Mouse (Mus musculus) retina, adult 2 months (tissue): Measurements from ENCODE around the gene Gm21992.

Experiments used
- DNase-seq: peaks from one replicate; pipeline ENCODE4 v3.0.0-alpha.2; 2012; ENCODE audit warnings: low read depth, low spot score

Gm21992 gene

GRCm38 (mm10) chr19:4811063-4811908 is at the start of gene Gm21992, which contains the start of gene Rbm14:
Gene Gm21992, minus strand, starts transcription at chr19:4811612.
Gene Rbm14, minus strand, starts transcription at chr19:4811634.
- DNase-seq, result peak; percentile 97

- no peak for DNase-seq
Measured at GRCm38 (mm10) chr19:4859081-4859480, 47.7 kb upstream of the Gm21992 start.

DNA sequence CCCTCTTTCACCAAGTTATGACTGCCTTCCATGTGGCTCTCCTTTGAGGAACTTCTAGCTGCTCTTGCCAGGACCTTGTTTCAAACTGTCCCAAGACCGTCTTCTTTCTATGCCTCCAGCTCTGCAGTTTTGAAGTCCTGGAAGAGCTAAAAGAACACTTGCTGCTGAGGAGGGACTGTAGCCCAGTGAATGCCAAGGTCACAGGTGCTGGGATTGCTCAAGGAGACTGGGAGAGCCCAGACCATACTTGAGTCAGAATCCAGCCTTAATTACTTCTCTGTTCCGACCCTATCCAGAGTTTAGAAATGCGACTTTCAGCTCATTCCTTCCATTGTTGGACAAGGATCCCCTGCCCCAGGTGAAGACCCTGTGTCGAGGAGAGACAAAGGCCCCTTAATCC is 44.5 kb upstream of the Gm21992 start:
- no peak for DNase-seq

DNA sequence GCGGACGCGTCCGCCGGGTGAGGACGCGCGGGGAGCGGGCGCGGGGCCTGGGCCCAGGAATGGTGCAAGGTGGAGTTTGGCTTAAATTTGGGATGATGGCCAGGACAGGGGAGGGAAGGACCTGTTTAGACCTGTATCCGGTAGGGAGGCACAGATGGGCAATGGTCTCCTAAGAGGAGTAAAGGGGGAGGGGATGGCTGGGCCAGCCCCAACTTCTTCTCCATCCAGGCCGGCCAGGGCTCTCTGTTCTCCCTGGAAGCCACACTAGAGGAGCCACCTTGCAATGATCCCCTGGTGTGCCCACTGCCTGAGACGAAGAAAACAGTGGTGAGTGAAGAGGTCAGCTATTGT is 44.0 kb upstream of the Gm21992 start:
- DNase-seq, result no peak

- peak; percentile 85 for DNase-seq
Measured at GRCm38 (mm10) chr19:4854552-4855469, 43.4 kb upstream of the Gm21992 start, which contains the start of gene Ctsf. Gene Ctsf, plus strand, starts transcription at chr19:4855130.

DNA sequence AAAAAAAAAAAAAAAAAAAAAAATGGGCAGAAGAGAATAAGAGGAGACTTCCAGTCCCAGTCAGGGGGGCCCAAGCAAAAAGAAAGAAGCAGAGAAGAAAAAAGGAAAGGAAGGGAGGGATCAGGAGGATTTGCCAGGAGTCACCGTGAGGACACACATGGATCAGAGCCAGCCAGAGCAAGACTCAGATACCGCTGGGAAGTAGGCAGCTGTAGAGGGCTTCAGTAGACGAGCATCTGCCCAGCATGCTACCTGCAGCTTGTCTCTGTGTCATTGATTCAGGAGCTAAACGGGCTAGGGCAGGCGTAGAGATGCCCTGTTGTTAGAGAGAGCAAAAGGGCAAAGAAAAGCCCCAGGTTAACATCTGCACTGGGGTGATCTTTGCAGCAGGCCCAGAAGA is 38.9 kb upstream of the Gm21992 start:
- DNase-seq, result no peak

- no peak for DNase-seq
Measured at GRCm38 (mm10) chr19:4849800-4850199, 38.4 kb upstream of the Gm21992 start.

DNA sequence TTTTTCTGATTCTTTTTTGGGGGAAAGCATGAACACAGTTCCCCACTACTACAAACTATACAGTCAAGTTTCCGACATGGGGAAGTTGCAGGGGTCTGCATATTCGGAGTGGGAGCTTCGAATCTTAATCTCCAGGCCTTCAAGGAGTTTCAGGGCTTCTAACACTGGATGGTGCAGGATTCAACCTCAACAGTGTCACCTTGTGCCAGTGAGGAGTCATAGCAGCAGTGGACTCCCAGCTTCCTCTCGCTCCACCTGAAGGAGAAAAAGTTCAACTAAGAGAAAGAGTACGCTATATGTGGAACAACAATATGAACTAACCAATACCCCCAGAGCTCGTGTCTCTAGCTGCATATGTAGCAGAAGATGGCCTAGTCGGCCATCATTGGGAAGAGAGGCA is 36.1 kb upstream of the Gm21992 start:
- no peak for DNase-seq

GRCm38 (mm10) chr19:4845846-4846245 is 34.4 kb upstream of the Gm21992 start:
- no peak for DNase-seq

- no peak for DNase-seq
Measured at GRCm38 (mm10) chr19:4842611-4843010, 31.2 kb upstream of the Gm21992 start.

DNA sequence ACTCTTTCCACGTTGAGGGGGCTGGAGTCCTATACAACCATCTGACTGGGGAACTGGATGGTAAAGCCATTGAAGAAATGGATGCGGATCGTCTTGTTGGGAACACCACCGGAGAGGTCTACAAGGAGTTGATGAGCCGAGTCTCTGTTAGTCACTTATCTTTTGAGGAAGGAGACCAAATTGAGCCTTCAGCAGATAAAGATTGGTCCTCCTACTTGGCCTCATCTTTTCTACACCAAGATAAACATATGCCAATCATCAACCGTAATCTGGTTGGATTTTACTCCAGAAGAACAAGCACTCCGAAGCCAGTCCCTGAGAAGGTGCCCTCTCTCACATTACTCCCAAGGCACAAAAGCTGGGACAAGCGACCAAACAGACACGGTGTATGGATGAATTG is 29.4 kb upstream of the Gm21992 start:
- DNase-seq, result no peak

DNA sequence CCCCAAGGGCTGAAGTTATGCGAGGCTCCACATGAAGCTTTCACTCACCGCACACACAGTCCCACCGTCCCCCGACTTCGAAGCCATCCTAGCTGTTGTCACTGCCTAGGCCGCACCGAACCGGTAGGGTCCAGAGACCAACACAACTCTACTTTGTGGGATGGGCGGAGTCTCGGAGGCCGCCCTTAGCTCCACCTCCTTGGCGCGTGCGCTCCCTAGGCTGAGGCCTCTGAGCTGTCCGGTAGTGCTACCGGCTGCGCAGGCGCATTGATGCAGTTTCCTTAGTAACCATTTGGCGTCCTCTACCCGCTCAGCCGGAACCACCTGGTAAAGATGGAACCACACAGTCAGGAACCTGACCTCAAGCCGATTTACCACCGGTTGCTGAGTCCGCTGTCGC is 27.7 kb upstream of the Gm21992 start, which contains the start of the genes Ccs and Ccdc87:
Gene Ccs (minus strand): TSS at position 184 of the 400 bp plus-strand sequence.
Gene Ccdc87 (plus strand): TSS at position 218 of the 400 bp plus-strand sequence.
- peak; percentile 87 for DNase-seq

GRCm38 (mm10) chr19:4838526-4839140 is 27.2 kb upstream of the Gm21992 start:
- no peak for DNase-seq

DNA sequence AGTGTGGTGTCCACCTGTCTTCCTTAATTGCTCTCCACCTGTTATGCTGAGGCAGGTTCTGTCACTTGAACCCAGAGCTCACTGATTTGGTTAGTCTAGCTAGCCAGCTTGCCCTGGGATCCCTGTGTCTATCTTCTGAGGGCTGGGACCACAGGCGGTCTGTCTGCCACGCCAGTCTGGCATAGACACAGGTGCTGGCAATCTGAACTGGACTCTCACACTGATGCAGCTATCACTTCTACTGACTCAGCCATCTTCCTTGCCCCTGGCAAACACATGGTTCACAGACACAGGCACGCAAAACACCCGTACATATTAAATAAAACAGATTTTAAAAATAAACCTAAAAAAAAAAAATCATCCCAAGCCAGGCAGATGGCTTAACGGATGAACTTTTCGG is 25.6 kb upstream of the Gm21992 start:
- no peak for DNase-seq

DNA sequence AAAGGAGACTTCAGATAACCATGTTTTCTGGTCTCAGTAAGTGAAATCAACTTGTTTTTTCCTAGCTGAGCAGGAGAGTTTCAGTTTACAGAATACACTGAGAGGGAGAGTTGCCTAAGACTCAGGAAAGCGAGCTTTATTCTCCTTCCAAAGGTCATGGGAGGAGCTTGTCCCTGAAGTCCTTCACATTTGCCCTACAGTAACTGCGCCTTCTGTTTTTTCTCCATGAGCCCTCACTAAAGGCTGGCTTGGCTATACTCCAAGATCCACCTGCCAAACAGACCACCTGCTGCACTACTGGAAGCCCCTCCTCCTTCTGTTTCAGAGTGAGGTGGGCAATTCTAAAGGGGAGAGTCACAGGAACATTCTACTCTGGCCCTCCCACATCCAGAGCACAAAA is 24.7 kb upstream of the Gm21992 start:
- no peak for DNase-seq

DNA sequence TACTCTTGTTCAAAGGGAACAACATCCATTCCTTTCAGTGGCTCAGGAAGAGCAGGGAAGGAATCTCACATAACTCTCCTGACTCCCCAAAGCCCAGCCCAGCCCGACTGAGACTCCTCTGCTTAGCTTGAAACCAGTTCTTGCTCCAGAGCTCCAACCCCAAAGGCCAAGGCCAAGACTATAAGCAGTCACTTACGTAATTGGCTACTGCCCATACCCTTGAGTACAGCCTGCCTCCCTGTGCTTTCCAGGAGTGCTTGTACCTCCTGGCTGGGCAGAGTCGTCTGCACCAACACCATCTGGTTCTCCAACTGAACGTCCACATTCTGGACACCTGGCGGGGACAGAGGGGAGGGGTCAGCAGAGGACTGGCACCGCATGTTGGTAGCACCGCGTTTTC is 22.6 kb upstream of the Gm21992 start:
- no peak for DNase-seq

DNA sequence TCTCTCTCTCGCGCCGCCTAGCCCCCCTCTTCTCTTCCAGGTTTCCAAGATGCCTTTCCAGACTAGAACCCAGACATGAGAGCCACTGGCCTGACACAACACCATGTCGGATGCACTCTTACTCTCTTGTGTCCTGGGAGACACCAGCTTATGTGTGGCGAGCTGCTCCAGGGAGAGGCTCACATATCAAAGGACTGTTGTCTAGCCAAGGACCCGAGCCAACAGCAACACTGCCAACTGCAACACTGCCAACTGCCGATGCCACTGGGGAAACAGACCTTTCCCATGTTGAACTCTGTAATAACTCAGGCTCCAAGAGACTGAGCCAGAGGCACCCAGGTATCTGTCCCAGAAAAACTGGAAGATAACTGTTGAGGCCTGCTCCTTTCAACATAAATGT is 17.7 kb upstream of the Gm21992 start:
- DNase-seq, result no peak

- DNase-seq, result no peak
Measured at GRCm38 (mm10) chr19:4828444-4829114, 17.2 kb upstream of the Gm21992 start.

DNA sequence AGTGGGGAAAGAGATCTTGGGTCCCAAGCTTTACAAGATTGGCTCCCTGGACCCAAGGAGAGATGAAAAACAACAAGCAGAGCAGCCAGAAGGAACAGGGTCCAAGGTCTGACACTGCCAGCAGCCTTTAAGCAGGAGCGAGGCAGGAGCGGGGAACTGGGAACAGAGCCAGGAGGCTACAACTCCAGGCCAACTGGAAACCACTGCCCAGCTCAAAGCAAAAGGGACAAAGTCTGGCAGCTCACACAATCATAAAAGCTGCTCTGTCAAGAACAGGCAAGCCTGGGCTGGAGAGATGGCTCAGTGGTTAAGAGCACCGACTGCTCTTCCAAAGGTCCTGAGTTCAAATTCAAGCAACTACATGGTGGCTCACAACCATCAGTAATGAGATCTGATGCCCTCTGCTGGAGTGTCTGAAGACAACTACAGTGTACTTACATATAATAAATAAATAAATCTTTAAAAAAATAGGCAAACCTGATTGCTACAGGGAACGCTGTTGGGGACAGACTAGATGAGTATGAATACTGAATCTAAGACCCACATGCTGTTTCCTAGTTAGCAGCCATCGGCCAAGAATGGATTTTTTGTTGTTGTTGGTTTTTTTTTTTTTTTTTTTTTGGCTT is 9.4 kb upstream of the Gm21992 start:
- no peak for DNase-seq

DNA sequence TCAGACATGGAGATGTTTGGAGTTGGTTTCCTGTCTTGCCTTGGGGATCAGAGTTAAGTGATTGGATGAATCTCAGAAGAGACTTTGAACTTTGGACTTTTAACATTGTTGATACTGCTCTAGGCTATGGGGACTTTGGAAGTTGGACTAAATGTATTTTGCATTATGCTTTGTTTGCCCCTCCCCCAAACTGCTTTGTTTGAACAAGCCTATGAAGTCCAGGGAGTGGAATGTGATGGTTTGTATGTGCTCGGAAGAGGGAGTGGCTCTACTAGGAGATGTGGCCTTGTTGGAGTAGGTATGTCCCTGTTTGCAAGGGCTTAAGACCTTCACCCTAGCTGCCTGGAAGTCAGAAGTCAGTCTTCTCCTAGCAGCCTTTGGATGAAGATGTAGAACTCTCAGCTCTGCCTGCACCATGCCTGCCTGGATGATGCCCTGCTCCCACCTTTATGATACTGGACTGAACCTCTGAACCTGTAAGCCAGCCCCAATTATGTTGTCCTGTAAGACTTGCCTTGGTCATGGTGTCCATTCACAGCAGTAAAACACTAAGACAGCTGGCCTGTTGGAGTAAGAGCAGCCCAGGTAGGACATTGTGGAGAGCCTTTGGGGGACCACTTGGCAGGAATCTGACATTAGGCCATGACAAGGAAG is 5.9 kb upstream of the Gm21992 start:
- DNase-seq, result no peak
